Mouse (Mus musculus): ENCODE measurements around the gene Zdhhc23. TPM values are rescaled to one million over a fixed set of nuclear protein-coding genes. Genes with fewer than 3 reads are reported as not detected.

The Zdhhc23 gene
- total RNA-seq, 1 experiment: 3.3 TPM

- H3K4me1 ChIP-seq (ENCODE audit: control insufficient read depth in 2 of 2, insufficient read depth in 2 of 2, low read length in 2 of 2, poor library complexity in 1 of 2): no peaks in the 10 kb centered on the region; a peak in 1 of 4 replicates
- H3K9me3 ChIP-seq (ENCODE audit: control insufficient read depth, insufficient read depth, low read depth, low read length): no peaks in the 10 kb centered on the region
- H3K27ac ChIP-seq (ENCODE audit: insufficient read depth, low read depth, low read length, poor library complexity, severe bottlenecking): no peak overlapping the region
- TF ChIP-seq ZNF384 (IDR thresholded peaks at IDR 0.05; ENCODE audit: low read depth, low read length) (no peak), HCFC1 (IDR thresholded peaks at IDR 0.05; ENCODE audit: borderline replicate concordance, insufficient read depth, low read length) (no peak), CHD2 (IDR thresholded peaks at IDR 0.05; ENCODE audit: low read depth, low read length) (no peak), ZC3H11A (IDR thresholded peaks at IDR 0.05; ENCODE audit: borderline replicate concordance, low read depth, low read length) (no peak), MAFK (IDR thresholded peaks at IDR 0.05; ENCODE audit: insufficient read depth, low read depth, low read length) (no peak)
- H3K9ac ChIP-seq (ENCODE audit: insufficient read depth, low read depth, low read length, poor library complexity, severe bottlenecking): no peak overlapping the region
- DNase-seq (ENCODE audit: low read depth, low spot score): no peak
- H3K36me3 ChIP-seq (ENCODE audit: control insufficient read depth, insufficient read depth, low read length, poor library complexity, severe bottlenecking): no peaks in the 10 kb centered on the region
- in situ Hi-C loops (cut with MboI; ENCODE audit: low sequenced_read_pairs in 2 of 2, unreplicated experiment in 2 of 2): no loop called here
- H3K4me3 ChIP-seq (ENCODE audit: insufficient read depth in 1 of 2, low read depth in 1 of 2, low read length in 2 of 2, poor library complexity in 1 of 2, severe bottlenecking in 1 of 2): no peak overlapping the region
Observed at GRCm38 (mm10) chr16:43973606-43974220, 5.9 kb downstream of the Zdhhc23 start.

- TF ChIP-seq MAFK (IDR thresholded peaks at IDR 0.05; ENCODE audit: insufficient read depth, low read depth, low read length) (no peak), CHD2 (IDR thresholded peaks at IDR 0.05; ENCODE audit: low read depth, low read length) (no peak), HCFC1 (IDR thresholded peaks at IDR 0.05; ENCODE audit: borderline replicate concordance, insufficient read depth, low read length) (no peak), ZC3H11A (IDR thresholded peaks at IDR 0.05; ENCODE audit: borderline replicate concordance, low read depth, low read length) (no peak), ZNF384 (IDR thresholded peaks at IDR 0.05; ENCODE audit: low read depth, low read length) (no peak)
- no peaks in the 10 kb centered on the region for H3K36me3 ChIP-seq (ENCODE audit: control insufficient read depth, insufficient read depth, low read length, poor library complexity, severe bottlenecking)
- H3K9ac ChIP-seq (ENCODE audit: insufficient read depth, low read depth, low read length, poor library complexity, severe bottlenecking): no peak overlapping the region
- in situ Hi-C loops (cut with MboI; ENCODE audit: low sequenced_read_pairs in 2 of 2, unreplicated experiment in 2 of 2): no loop called here
- no peaks in the 10 kb centered on the region for H3K9me3 ChIP-seq (ENCODE audit: control insufficient read depth, insufficient read depth, low read depth, low read length)
- no peak overlapping the region for H3K27ac ChIP-seq (ENCODE audit: insufficient read depth, low read depth, low read length, poor library complexity, severe bottlenecking)
- DNase-seq (ENCODE audit: low read depth, low spot score): no peak
- H3K4me3 ChIP-seq (ENCODE audit: insufficient read depth in 1 of 2, low read depth in 1 of 2, low read length in 2 of 2, poor library complexity in 1 of 2, severe bottlenecking in 1 of 2): no peak overlapping the region
- peaks cover 0 to 3% of the 10 kb centered on the region in 2 experiments; a peak in 1 of 4 replicates for H3K4me1 ChIP-seq (ENCODE audit: control insufficient read depth in 2 of 2, insufficient read depth in 2 of 2, low read length in 2 of 2, poor library complexity in 1 of 2)
Observed at GRCm38 (mm10) chr16:43973147-43973546, 6.4 kb downstream of the Zdhhc23 start.

GRCm38 (mm10) chr16:43972391-43972790 is 7.2 kb downstream of the Zdhhc23 start:
- in situ Hi-C loops (cut with MboI; ENCODE audit: low sequenced_read_pairs in 2 of 2, unreplicated experiment in 2 of 2): no loop called here
- no peak overlapping the region for H3K9ac ChIP-seq (ENCODE audit: insufficient read depth, low read depth, low read length, poor library complexity, severe bottlenecking)

GRCm38 (mm10) chr16:43971741-43972140 is 7.8 kb downstream of the Zdhhc23 start:
- Histone ChIP-seq H3K36me3 (ENCODE audit: control insufficient read depth, insufficient read depth, low read length, poor library complexity, severe bottlenecking) (no peaks in the 10 kb centered on the region), H3K27ac (ENCODE audit: insufficient read depth, low read depth, low read length, poor library complexity, severe bottlenecking) (no peak overlapping the region), H3K9ac (ENCODE audit: insufficient read depth, low read depth, low read length, poor library complexity, severe bottlenecking) (no peak overlapping the region), H3K4me3 (ENCODE audit: insufficient read depth in 1 of 2, low read depth in 1 of 2, low read length in 2 of 2, poor library complexity in 1 of 2, severe bottlenecking in 1 of 2) (no peak overlapping the region), H3K9me3 (ENCODE audit: control insufficient read depth, insufficient read depth, low read depth, low read length) (no peaks in the 10 kb centered on the region), H3K4me1 (ENCODE audit: control insufficient read depth in 2 of 2, insufficient read depth in 2 of 2, low read length in 2 of 2, poor library complexity in 1 of 2) (peaks cover 0 to 3% of the 10 kb centered on the region in 2 experiments; a peak in 1 of 4 replicates)
- no peak for DNase-seq (ENCODE audit: low read depth, low spot score)
- no peak for TF ChIP-seq CHD2 (IDR thresholded peaks at IDR 0.05; ENCODE audit: low read depth, low read length)
- TF ChIP-seq MAFK (IDR thresholded peaks at IDR 0.05; ENCODE audit: insufficient read depth, low read depth, low read length): no peak
- TF ChIP-seq ZNF384 (IDR thresholded peaks at IDR 0.05; ENCODE audit: low read depth, low read length): no peak
- no peak for TF ChIP-seq ZC3H11A (IDR thresholded peaks at IDR 0.05; ENCODE audit: borderline replicate concordance, low read depth, low read length)
- no peak for TF ChIP-seq HCFC1 (IDR thresholded peaks at IDR 0.05; ENCODE audit: borderline replicate concordance, insufficient read depth, low read length)
- in situ Hi-C loops (cut with MboI; ENCODE audit: low sequenced_read_pairs in 2 of 2, unreplicated experiment in 2 of 2): no loop called here

More at GRCm38 (mm10) chr16:43972391-43972790, 7.2 kb downstream of the Zdhhc23 start:
- H3K4me3 ChIP-seq (ENCODE audit: insufficient read depth in 1 of 2, low read depth in 1 of 2, low read length in 2 of 2, poor library complexity in 1 of 2, severe bottlenecking in 1 of 2): no peak overlapping the region
- H3K27ac ChIP-seq (ENCODE audit: insufficient read depth, low read depth, low read length, poor library complexity, severe bottlenecking): no peak overlapping the region
- TF ChIP-seq CHD2 (IDR thresholded peaks at IDR 0.05; ENCODE audit: low read depth, low read length): no peak
- TF ChIP-seq HCFC1 (IDR thresholded peaks at IDR 0.05; ENCODE audit: borderline replicate concordance, insufficient read depth, low read length): no peak
- TF ChIP-seq MAFK (IDR thresholded peaks at IDR 0.05; ENCODE audit: insufficient read depth, low read depth, low read length): no peak
- TF ChIP-seq ZNF384 (IDR thresholded peaks at IDR 0.05; ENCODE audit: low read depth, low read length): no peak
- TF ChIP-seq ZC3H11A (IDR thresholded peaks at IDR 0.05; ENCODE audit: borderline replicate concordance, low read depth, low read length): no peak
- no peaks in the 10 kb centered on the region for H3K36me3 ChIP-seq (ENCODE audit: control insufficient read depth, insufficient read depth, low read length, poor library complexity, severe bottlenecking)
- H3K9me3 ChIP-seq (ENCODE audit: control insufficient read depth, insufficient read depth, low read depth, low read length): no peaks in the 10 kb centered on the region
- no peak for DNase-seq (ENCODE audit: low read depth, low spot score)
- peaks cover 0 to 3% of the 10 kb centered on the region in 2 experiments; a peak in 1 of 4 replicates for H3K4me1 ChIP-seq (ENCODE audit: control insufficient read depth in 2 of 2, insufficient read depth in 2 of 2, low read length in 2 of 2, poor library complexity in 1 of 2)

Measured in ES-E14 (cell line).